Mouse (Mus musculus) stomach, embryonic 16.5 days (tissue): ENCODE measurements around the gene Gnaq. TPM values are rescaled to one million over a fixed set of nuclear protein-coding genes. Genes with fewer than 3 reads are reported as not detected.

Experiments used
- ATAC-seq: fragments of 200-750 bp; cut with Nextera tagmentation; 2 replicates; pipeline ENCODE4 v1.8.0; 2017; ENCODE audit warnings: moderate number of reproducible peaks, moderate TSS enrichment; ENCODE audit not compliant: insufficient read depth, low FRiP score
- H3K27ac ChIP-seq: fragments of 300-500 bp; sonication (generic); 2 replicates; pipeline ENCODE4 v1.5.1; 2014; ENCODE audit warnings: low read length
- H3K27me3 ChIP-seq: fragments of 300-500 bp; sonication (generic); 2 replicates; pipeline ENCODE4 v1.6.1; 2014; ENCODE audit warnings: low read length, control low read depth, mixed read lengths; ENCODE audit not compliant: control insufficient read depth, insufficient read depth
- H3K36me3 ChIP-seq: fragments of 300-500 bp; sonication (generic); 2 replicates; pipeline ENCODE4 v1.6.1; 2014; ENCODE audit warnings: low read length; ENCODE audit not compliant: control insufficient read depth, insufficient read depth
- H3K4me1 ChIP-seq: fragments of 300-500 bp; sonication (generic); 2 replicates; pipeline ENCODE4 v1.6.1; 2014; ENCODE audit warnings: low read length, control low read depth, mixed read lengths; ENCODE audit not compliant: control insufficient read depth, insufficient read depth
- H3K4me2 ChIP-seq: fragments of 300-500 bp; sonication (generic); 2 replicates; pipeline ENCODE4 v1.6.1; 2014; ENCODE audit warnings: low read depth, low read length, mixed read lengths
- H3K4me3 ChIP-seq: fragments of 300-500 bp; sonication (generic); replicated peaks from 2 replicates; pipeline ENCODE4 v1.5.1; 2014; ENCODE audit warnings: mild to moderate bottlenecking, low read length
- H3K9ac ChIP-seq: fragments of 300-500 bp; sonication (generic); 2 replicates; pipeline ENCODE4 v1.6.1; 2014; ENCODE audit warnings: low read length
- H3K9me3 ChIP-seq: fragments of 300-500 bp; sonication (generic); replicated peaks from 2 replicates; pipeline ENCODE4 v1.6.1; 2016; ENCODE audit warnings: low read length, control low read depth; ENCODE audit not compliant: control insufficient read depth
- WGBS: fragments of 180-500 bp; shearing (Covaris S2); extraction: QIAGEN DNeasy Blood & Tissue Kit; methylation state at CpG from one replicate; pipeline ENCODE4 v1.1.7; 2014; 5-methylcytosine and 5-hydroxymethylcytosine counted together
- polyA plus RNA-seq: library from polyadenylated mRNA; unstranded; fragments of >200 nt; fragmentation: Nextera tagmentation; extraction: Ambion mirVana; gene quantifications from 2 replicates; pipeline ENCODE4 v1.2.1, GENCODE M21; 2015

The Gnaq gene
- polyA plus RNA-seq, 1 experiment from 2014 or later = 38.8 TPM

GRCm38 (mm10) chr19:16231584-16231983 lies 99.0 kb downstream of the Gnaq start:
- Histone ChIP-seq H3K36me3 (0 out of 2 replicates have a peak, but pooled peaks cover 3% of the 10 kb centered on the region), H3K9me3 (no peaks in the 10 kb centered on the region), H3K4me2 (no peak overlapping the region), H3K4me1 (peaks cover 5% of the 10 kb centered on the region; the same call in 1 of the 2 replicates), H3K27ac (no peak overlapping the region), H3K4me3 (no peak overlapping the region), H3K9ac (no peak overlapping the region), H3K27me3 (no peaks in the 10 kb centered on the region)
- ATAC-seq = no peak
- WGBS = 84% methylated on average over 1 of the region's 1 CpGs

GRCm38 (mm10) chr19:16235594-16235993 lies 103.0 kb downstream of the Gnaq start:
- Histone ChIP-seq H3K4me2 (no peak overlapping the region), H3K9ac (no peak overlapping the region), H3K36me3 (no peaks in the 10 kb centered on the region), H3K4me1 (peaks cover 30% of the 10 kb centered on the region), H3K4me3 (no peak overlapping the region), H3K9me3 (no peaks in the 10 kb centered on the region), H3K27ac (no peak overlapping the region), H3K27me3 (no peaks in the 10 kb centered on the region)
- 82% methylated on average over 8 of the region's 8 CpGs for WGBS
- ATAC-seq = no peak

- Histone ChIP-seq H3K4me1 (peaks cover 39% of the 10 kb centered on the region), H3K27ac (no peak overlapping the region), H3K27me3 (no peaks in the 10 kb centered on the region), H3K9ac (no peak overlapping the region), H3K9me3 (no peaks in the 10 kb centered on the region), H3K4me2 (no peak overlapping the region), H3K4me3 (no peak overlapping the region), H3K36me3 (no peaks in the 10 kb centered on the region)
- WGBS = 89% methylated on average over 1 of the region's 1 CpGs
- no peak for ATAC-seq
Observed at GRCm38 (mm10) chr19:16237034-16237433, 104.4 kb downstream of the Gnaq start.

- Histone ChIP-seq H3K4me3 (no peak overlapping the region), H3K27me3 (no peaks in the 10 kb centered on the region), H3K4me1 (peaks cover 46% of the 10 kb centered on the region), H3K36me3 (no peaks in the 10 kb centered on the region), H3K9me3 (no peaks in the 10 kb centered on the region), H3K27ac (peak overlapping the region; percentile 11; the same call in 1 of the 2 replicates), H3K4me2 (no peak overlapping the region), H3K9ac (no peak overlapping the region)
- WGBS = 67% methylated on average over 4 of the region's 4 CpGs
- no peak for ATAC-seq
Observed at GRCm38 (mm10) chr19:16238072-16238471, 105.4 kb downstream of the Gnaq start.

DNA sequence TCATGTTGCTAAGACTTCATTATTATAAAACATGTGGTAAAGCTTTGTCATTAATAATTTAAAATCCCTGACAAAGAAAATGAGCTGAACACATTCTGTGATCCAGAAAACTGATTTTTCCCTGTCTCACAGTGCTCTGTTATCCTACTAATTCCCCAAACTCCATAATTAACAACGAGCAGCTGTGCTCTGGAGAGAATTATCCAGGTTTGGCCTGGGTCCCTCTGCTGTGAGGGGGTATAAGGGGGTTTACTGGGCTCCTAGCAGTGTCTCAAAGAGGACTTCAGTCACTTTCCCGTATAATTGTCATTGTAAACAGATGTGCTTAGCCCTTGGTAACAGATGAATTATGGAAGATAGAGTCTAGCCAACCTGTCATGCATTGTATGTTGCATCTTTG lies 105.9 kb downstream of the Gnaq start:
- peak overlapping the region; percentile 67 for H3K27ac ChIP-seq
- 50% methylated on average over 2 of the region's 2 CpGs for WGBS

GRCm38 (mm10) chr19:16242708-16243107 lies 110.1 kb downstream of the Gnaq start:
- no peak for ATAC-seq
- WGBS = 52% methylated on average over 3 of the region's 3 CpGs
- Histone ChIP-seq H3K27me3 (no peaks in the 10 kb centered on the region), H3K9me3 (no peaks in the 10 kb centered on the region), H3K4me3 (no peak overlapping the region), H3K27ac (no peak overlapping the region), H3K4me2 (no peak overlapping the region), H3K9ac (no peak overlapping the region), H3K4me1 (peaks cover 47% of the 10 kb centered on the region), H3K36me3 (no peaks in the 10 kb centered on the region)

More for the DNA sequence above, 105.9 kb downstream of the Gnaq start:
- Histone ChIP-seq H3K4me1 (peaks cover 46% of the 10 kb centered on the region), H3K36me3 (no peaks in the 10 kb centered on the region), H3K27me3 (no peaks in the 10 kb centered on the region), H3K9ac (no peak overlapping the region), H3K9me3 (no peaks in the 10 kb centered on the region), H3K4me2 (no peak overlapping the region), H3K4me3 (no peak overlapping the region)
- ATAC-seq = no peak

DNA sequence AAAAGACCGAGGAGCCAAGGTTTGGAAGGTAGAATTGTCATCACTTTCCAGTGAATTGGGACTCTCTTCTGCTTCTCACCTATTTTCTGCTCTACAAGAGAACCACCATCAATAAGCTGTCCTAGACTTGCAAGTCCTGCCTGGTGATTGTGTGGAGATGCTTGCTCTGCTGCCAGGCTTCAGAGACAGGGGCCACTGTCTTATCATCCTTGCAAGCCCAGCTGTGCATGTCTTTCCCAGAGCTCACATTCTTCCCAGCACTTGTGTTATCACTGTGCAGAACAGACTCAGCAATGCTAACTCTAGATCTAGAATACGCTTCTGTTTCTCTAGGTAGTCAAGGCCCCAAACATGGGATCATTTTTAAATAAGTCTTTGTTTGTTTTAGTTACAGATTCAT lies 116.4 kb downstream of the Gnaq start:
- H3K36me3 ChIP-seq = no peaks in the 10 kb centered on the region
- no peak overlapping the region for H3K27ac ChIP-seq
- H3K9me3 ChIP-seq = no peaks in the 10 kb centered on the region
- no peak overlapping the region for H3K9ac ChIP-seq
- no peak for ATAC-seq
- peaks cover 16% of the 10 kb centered on the region for H3K4me1 ChIP-seq
- H3K4me3 ChIP-seq = no peak overlapping the region
- no peak overlapping the region for H3K4me2 ChIP-seq
- 80% methylated on average over 2 of the region's 2 CpGs for WGBS
- H3K27me3 ChIP-seq = no peaks in the 10 kb centered on the region

DNA sequence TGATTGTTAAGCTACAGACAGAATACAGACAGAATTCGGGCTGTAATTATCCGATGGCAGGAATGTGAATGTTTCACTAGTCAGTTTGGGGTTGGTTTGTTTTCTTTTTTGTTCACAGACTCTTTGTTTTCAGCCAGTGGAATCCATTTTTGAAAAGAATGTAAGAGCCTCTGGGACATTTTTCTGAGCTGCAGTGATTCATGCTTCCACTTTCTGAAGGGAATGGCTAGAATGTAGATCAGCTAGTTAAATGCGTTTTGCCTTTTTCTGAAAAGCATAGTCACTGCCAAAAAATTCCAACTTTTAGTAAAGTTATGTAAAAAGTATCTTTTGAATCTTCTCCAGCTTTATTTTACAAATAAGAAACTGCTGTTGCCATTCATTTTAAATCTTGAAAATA lies 118.3 kb downstream of the Gnaq start:
- Histone ChIP-seq H3K36me3 (no peaks in the 10 kb centered on the region), H3K27ac (peak overlapping the region; percentile 15; the same call in 1 of the 2 replicates), H3K4me1 (peaks cover 15% of the 10 kb centered on the region), H3K27me3 (no peaks in the 10 kb centered on the region), H3K9me3 (no peaks in the 10 kb centered on the region), H3K4me2 (no peak overlapping the region), H3K9ac (no peak overlapping the region), H3K4me3 (no peak overlapping the region)
- WGBS = 40% methylated on average over 3 of the region's 3 CpGs
- ATAC-seq = no peak

- Histone ChIP-seq H3K9ac (no peak overlapping the region), H3K4me2 (no peak overlapping the region), H3K27me3 (no peaks in the 10 kb centered on the region), H3K36me3 (no peaks in the 10 kb centered on the region), H3K4me1 (peaks cover 19% of the 10 kb centered on the region), H3K27ac (no peak overlapping the region), H3K9me3 (no peaks in the 10 kb centered on the region), H3K4me3 (no peak overlapping the region)
- 54% methylated on average over 5 of the region's 5 CpGs for WGBS
- ATAC-seq = no peak
Observed at GRCm38 (mm10) chr19:16251819-16252218, 119.2 kb downstream of the Gnaq start.

DNA sequence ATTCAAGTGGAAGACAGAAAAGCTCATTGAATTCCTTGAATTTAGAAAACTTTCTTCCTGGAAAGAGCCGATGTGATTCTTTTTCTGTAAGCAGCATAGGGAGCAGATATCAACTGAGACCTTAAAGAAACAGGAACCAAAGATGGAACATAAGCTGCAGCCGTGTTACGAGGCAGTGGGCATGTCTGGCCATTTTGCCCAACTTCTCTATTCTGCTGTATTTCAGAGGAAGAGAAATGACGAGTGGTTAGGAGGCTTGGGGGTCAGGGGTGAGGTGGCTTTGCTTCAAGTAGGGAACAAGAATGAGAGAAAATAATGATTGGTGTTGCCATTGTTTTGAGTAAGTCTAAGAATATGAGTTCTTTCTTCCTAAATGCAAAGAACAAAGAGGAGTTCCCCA lies 120.1 kb downstream of the Gnaq start:
- no peak overlapping the region for H3K4me2 ChIP-seq
- H3K27ac ChIP-seq = no peak overlapping the region
- H3K9ac ChIP-seq = no peak overlapping the region
- H3K9me3 ChIP-seq = no peaks in the 10 kb centered on the region
- peaks cover 19% of the 10 kb centered on the region for H3K4me1 ChIP-seq
- WGBS = 65% methylated on average over 4 of the region's 4 CpGs
- no peak overlapping the region for H3K4me3 ChIP-seq
- H3K36me3 ChIP-seq = no peaks in the 10 kb centered on the region
- ATAC-seq = no peak
- no peaks in the 10 kb centered on the region for H3K27me3 ChIP-seq
